Mouse (Mus musculus) testis, adult 2 months (tissue): ENCODE measurements around the gene Myl6. TPM values are rescaled to one million over a fixed set of nuclear protein-coding genes. Genes with fewer than 3 reads are reported as not detected.

Experiments
- H3K27ac ChIP-seq: fragments of 200-500 bp; 2 replicates; pipeline ENCODE4 v1.5.1; 2012; ENCODE audit warnings: low read depth, low read length; ENCODE audit not compliant: control insufficient read depth, insufficient read depth
- H3K27me3 ChIP-seq: fragments of 200-500 bp; 2 replicates; pipeline ENCODE4 v1.6.1; 2012; ENCODE audit warnings: mild to moderate bottlenecking, low read length, moderate library complexity; ENCODE audit not compliant: control insufficient read depth, insufficient read depth
- H3K36me3 ChIP-seq: fragments of 200-500 bp; 2 replicates; pipeline ENCODE4 v1.6.1; 2012; ENCODE audit warnings: mild to moderate bottlenecking, low read length; ENCODE audit not compliant: control insufficient read depth, insufficient read depth
- H3K4me1 ChIP-seq: fragments of 200-500 bp; 2 replicates; pipeline ENCODE4 v1.6.1; 2012; ENCODE audit warnings: low read length; ENCODE audit not compliant: control insufficient read depth, insufficient read depth
- H3K4me3 ChIP-seq: fragments of 200-500 bp; 2 replicates; pipeline ENCODE4 v1.5.1; 2012; ENCODE audit warnings: low read depth, mild to moderate bottlenecking, low read length, moderate library complexity, mixed read lengths; ENCODE audit not compliant: control insufficient read depth
- CTCF ChIP-seq: fragments of 200-500 bp; IDR thresholded peaks from 2 replicates; pipeline ENCODE4 v1.5.1; 2012; ENCODE audit warnings: low read depth, mild to moderate bottlenecking, inconsistent platforms, low read length, moderate library complexity; ENCODE audit not compliant: control insufficient read depth, insufficient read depth, insufficient replicate concordance
- POLR2A ChIP-seq: fragments of 200-500 bp; IDR thresholded peaks from 2 replicates; pipeline ENCODE4 v1.6.1; 2012; ENCODE audit warnings: low read depth, mild to moderate bottlenecking, inconsistent platforms, low read length, moderate library complexity; ENCODE audit not compliant: control insufficient read depth
- polyA plus RNA-seq: library from polyadenylated mRNA; depleted of rRNA; stranded (reverse); fragments of >200 nt; gene quantifications from 2 replicates; pipeline ENCODE4 v1.2.3, GENCODE M21; 2012

Gene Myl6
- polyA plus RNA-seq, 1 experiment = 191 TPM

GRCm38 (mm10) chr10:128498590-128498989, 4.6 kb upstream of the Myl6 start, which contains the start of gene Myl6b:
Myl6b (minus strand) TSS chr10:128498685.
- peak within 1 kb of the TSS; percentile 81 for H3K27ac ChIP-seq
- no peaks in the 10 kb centered on the region; the same call in 1 of the 2 replicates for H3K36me3 ChIP-seq
- no peaks in the 10 kb centered on the region for H3K27me3 ChIP-seq
- H3K4me3 ChIP-seq = peak within 1 kb of the TSS; percentile 91
- H3K4me1 ChIP-seq = peaks cover 26% of the 10 kb centered on the region
- peak; percentile 65 for TF ChIP-seq POLR2A
- TF ChIP-seq CTCF = no peak

- no peak overlapping the region; the same call in 1 of the 2 replicates for H3K4me3 ChIP-seq
Observed at GRCm38 (mm10) chr10:128497134-128497737, 3.3 kb upstream of the Myl6 start.

GRCm38 (mm10) chr10:128496509-128497077, 2.6 kb upstream of the Myl6 start:
- Histone ChIP-seq H3K4me1 (peaks cover 29% of the 10 kb centered on the region), H3K4me3 (no peak overlapping the region), H3K27ac (peak overlapping the region; percentile 47), H3K36me3 (no peaks in the 10 kb centered on the region), H3K27me3 (no peaks in the 10 kb centered on the region)
- TF ChIP-seq CTCF = no peak
- TF ChIP-seq POLR2A = no peak

More at GRCm38 (mm10) chr10:128497134-128497737, 3.3 kb upstream of the Myl6 start:
- H3K36me3 ChIP-seq = no peaks in the 10 kb centered on the region
- H3K27ac ChIP-seq = peak overlapping the region; percentile 47; the same call in 1 of the 2 replicates
- no peak for TF ChIP-seq POLR2A
- TF ChIP-seq CTCF = no peak
- no peaks in the 10 kb centered on the region for H3K27me3 ChIP-seq
- peaks cover 31% of the 10 kb centered on the region for H3K4me1 ChIP-seq

GRCm38 (mm10) chr10:128495903-128496302, 2.0 kb upstream of the Myl6 start:
- Histone ChIP-seq H3K27ac (0 out of 2 replicates have a peak overlapping the region, but pooled peaks have one; percentile 21), H3K4me3 (no peak overlapping the region)

GRCm38 (mm10) chr10:128495270-128495669, 1.3 kb upstream of the Myl6 start:
- Histone ChIP-seq H3K27ac (no peak overlapping the region), H3K4me1 (peaks cover 29% of the 10 kb centered on the region), H3K36me3 (no peaks in the 10 kb centered on the region), H3K4me3 (peak overlapping the region; percentile 94), H3K27me3 (no peaks in the 10 kb centered on the region)
- TF ChIP-seq POLR2A = no peak
- TF ChIP-seq CTCF = no peak

More at GRCm38 (mm10) chr10:128495903-128496302, 2.0 kb upstream of the Myl6 start:
- no peaks in the 10 kb centered on the region for H3K36me3 ChIP-seq
- no peak for TF ChIP-seq POLR2A
- TF ChIP-seq CTCF = no peak
- H3K27me3 ChIP-seq = no peaks in the 10 kb centered on the region
- peaks cover 29% of the 10 kb centered on the region for H3K4me1 ChIP-seq

GRCm38 (mm10) chr10:128494667-128495245, 811 bp upstream of the Myl6 start:
- Histone ChIP-seq H3K36me3 (no peaks in the 10 kb centered on the region; the same call in 1 of the 2 replicates), H3K4me3 (peak overlapping the region; percentile 94), H3K27me3 (no peaks in the 10 kb centered on the region), H3K4me1 (peaks cover 29% of the 10 kb centered on the region), H3K27ac (peak overlapping the region; percentile 81)
- TF ChIP-seq POLR2A (no peak), CTCF (no peak)

GRCm38 (mm10) chr10:128493319-128493694, 638 bp downstream of the Myl6 start:
- no peaks in the 10 kb centered on the region; the same call in 1 of the 2 replicates for H3K36me3 ChIP-seq
- peak overlapping the region; percentile 79 for H3K27ac ChIP-seq
- no peak for TF ChIP-seq CTCF
- no peak for TF ChIP-seq POLR2A
- H3K4me3 ChIP-seq = peak overlapping the region; percentile 94
- no peaks in the 10 kb centered on the region for H3K27me3 ChIP-seq
- peaks cover 23% of the 10 kb centered on the region for H3K4me1 ChIP-seq
